Mouse (Mus musculus): ENCODE data around the gene Lpcat3. TPM values are rescaled to one million over a fixed set of nuclear protein-coding genes. Genes with fewer than 3 reads are reported as not detected.
A peak's percentile ranks its signal among the peaks of the same experiment; 100 is the strongest.

Gene Lpcat3
- total RNA-seq, 4 experiments from 2014 or later = 12.6 to 18.1 (median 15.6) TPM

GRCm38 (mm10) chr6:124737040-124737439 is 74.2 kb downstream of the Lpcat3 start:
- DNase-seq (ENCODE audit: low spot score in 2 of 2) = no peak

GRCm38 (mm10) chr6:124738511-124739023 is 75.7 kb downstream of the Lpcat3 start, which contains the start of gene Ptpn6:
Gene Ptpn6 (minus strand): TSS chr6:124738714.
- no peak for DNase-seq (ENCODE audit: low spot score in 2 of 2)

GRCm38 (mm10) chr6:124739231-124739796 is 76.5 kb downstream of the Lpcat3 start:
- DNase-seq (ENCODE audit: low spot score in 2 of 2) = no peak

GRCm38 (mm10) chr6:124740211-124740887 is 77.5 kb downstream of the Lpcat3 start:
- no peak for DNase-seq (ENCODE audit: low spot score in 2 of 2)

- peak; percentile 77 to 81 for DNase-seq (ENCODE audit: low spot score in 2 of 2)
Measured at GRCm38 (mm10) chr6:124740888-124741761, 78.3 kb downstream of the Lpcat3 start, which contains the start of gene Grcc10. Gene Grcc10 (minus strand): TSS chr6:124741374.

GRCm38 (mm10) chr6:124741842-124742241 is 79.0 kb downstream of the Lpcat3 start:
- no peak for DNase-seq (ENCODE audit: low spot score in 2 of 2)

- no peak for DNase-seq (ENCODE audit: low spot score in 2 of 2)
Measured at GRCm38 (mm10) chr6:124742839-124743514, 80.2 kb downstream of the Lpcat3 start.

- DNase-seq (ENCODE audit: low spot score in 2 of 2) = no peak
Measured at GRCm38 (mm10) chr6:124743647-124744046, 80.8 kb downstream of the Lpcat3 start.

- peak in 1 of 2 experiments; percentile 21 for DNase-seq (ENCODE audit: low spot score in 2 of 2)
Measured at GRCm38 (mm10) chr6:124744755-124745321, 82.0 kb downstream of the Lpcat3 start.

- DNase-seq (ENCODE audit: low spot score in 2 of 2) = peak; percentile 87 to 93
Measured at GRCm38 (mm10) chr6:124745490-124746295, 82.9 kb downstream of the Lpcat3 start.

GRCm38 (mm10) chr6:124746296-124746605 is 83.4 kb downstream of the Lpcat3 start:
- DNase-seq (ENCODE audit: low spot score in 2 of 2) = no peak

GRCm38 (mm10) chr6:124746654-124747632 is 84.1 kb downstream of the Lpcat3 start:
- no peak for DNase-seq (ENCODE audit: low spot score in 2 of 2)

GRCm38 (mm10) chr6:124750405-124750804 is 87.6 kb downstream of the Lpcat3 start:
- no peak for DNase-seq (ENCODE audit: low spot score in 2 of 2)

GRCm38 (mm10) chr6:124753861-124754260 is 91.0 kb downstream of the Lpcat3 start:
- DNase-seq (ENCODE audit: low spot score in 2 of 2) = no peak

Small RNA genes lying within 50 kb of the gene (microRNA-seq; reads per million reads assigned to microRNA genes)
- not detected for gene Mir141
- gene Mir200c = 6.7 reads per million

Other genes starting within 250 kb of the Lpcat3 start
- gene Pex5, start 248.0 kb upstream of the Lpcat3 start, total RNA-seq (2022) = 10 to 100 TPM; 21.4 to 24.9 (median 22.9) TPM
- gene Clstn3, start 198.2 kb upstream of the Lpcat3 start, total RNA-seq (2022) = 1 to 10 TPM in 1 of 4 experiments, under 1 TPM in 3; 0.27 to 1.2 (median 0.48) TPM
- gene C1rl, start 169.9 kb upstream of the Lpcat3 start, total RNA-seq (2022) = under 1 TPM in 3 of 4 experiments, not detected in 1; 0.34 to 0.51 (median 0.45) TPM
- 1 to 10 TPM; 3.6 to 7.5 (median 5.5) TPM for gene C1ra, start 150.6 kb upstream of the Lpcat3 start, total RNA-seq (2022)
- 10 to 100 TPM in 3 of 4 experiments, 1 to 10 TPM in 1; 8.4 to 20.8 (median 14.2) TPM for gene C1s1, start 120.7 kb upstream of the Lpcat3 start, total RNA-seq (2022)
- 1 to 10 TPM in 1 of 4 experiments, under 1 TPM in 3; 0.46 to 1.2 (median 0.69) TPM for gene C1rb, start 92.7 kb upstream of the Lpcat3 start, total RNA-seq (2022)
- under 1 TPM; 0.44 to 0.70 (median 0.51) TPM for gene C1s2, start 26.9 kb upstream of the Lpcat3 start, total RNA-seq (2022)
- 10 to 100 TPM; 62.1 to 74.4 (median 66.1) TPM for gene Emg1, start 49.2 kb downstream of the Lpcat3 start, total RNA-seq (2022)
- 100 to 1,000 TPM; 140 to 157 (median 153) TPM for gene Phb2, start 49.3 kb downstream of the Lpcat3 start, total RNA-seq (2022)
- gene Ptpn6, start 75.7 kb downstream of the Lpcat3 start, total RNA-seq (2022) = 1 to 10 TPM in 3 of 4 experiments, under 1 TPM in 1; 0.80 to 2.0 (median 1.2) TPM
- 100 to 1,000 TPM; 146 to 173 (median 164) TPM for gene Grcc10, start 78.3 kb downstream of the Lpcat3 start, total RNA-seq (2022)
- not detected for gene Gm45234, start 93.0 kb downstream of the Lpcat3 start, total RNA-seq (2022)
- 10 to 100 TPM; 41.9 to 59.4 (median 49.2) TPM for gene Atn1, start 93.5 kb downstream of the Lpcat3 start, total RNA-seq (2022)
- 1 to 10 TPM in 3 of 4 experiments, under 1 TPM in 1; 0.75 to 1.4 (median 1.1) TPM for gene Eno2, start 106.6 kb downstream of the Lpcat3 start, total RNA-seq (2022)
- not detected for gene Lrrc23, start 116.7 kb downstream of the Lpcat3 start, total RNA-seq (2022)
- 1 to 10 TPM; 1.9 to 4.1 (median 2.9) TPM for gene Spsb2, start 145.6 kb downstream of the Lpcat3 start, total RNA-seq (2022)
- 1,000 to 10,000 TPM; 2,418 to 2,798 (median 2,572) TPM for gene Tpi1, start 151.3 kb downstream of the Lpcat3 start, total RNA-seq (2022)
- 10 to 100 TPM; 44.3 to 48.1 (median 45.2) TPM for gene Usp5, start 166.5 kb downstream of the Lpcat3 start, total RNA-seq (2022)
- under 1 TPM; 0.31 to 0.51 (median 0.37) TPM for gene Cdca3, start 166.5 kb downstream of the Lpcat3 start, total RNA-seq (2022)
- 1 to 10 TPM in 2 of 4 experiments, under 1 TPM in 2; 0.70 to 1.1 (median 1.0) TPM for gene Gnb3, start 177.2 kb downstream of the Lpcat3 start, total RNA-seq (2022)
- gene P3h3, start 194.7 kb downstream of the Lpcat3 start, total RNA-seq (2022) = 1 to 10 TPM; 2.0 to 4.5 (median 3.3) TPM
- gene Gpr162, start 201.0 kb downstream of the Lpcat3 start, total RNA-seq (2022) = not detected
- under 1 TPM in 1 of 4 experiments, not detected in 3; 0.11 TPM for gene Cd4, start 225.2 kb downstream of the Lpcat3 start, total RNA-seq (2022)
- under 1 TPM in 1 of 4 experiments, not detected in 3; 0.31 TPM for gene Lag3, start 248.7 kb downstream of the Lpcat3 start, total RNA-seq (2022)